Mouse (Mus musculus) kidney, adult 2 months (tissue): ENCODE data around the gene March1. TPM values are rescaled to one million over a fixed set of nuclear protein-coding genes. Genes with fewer than 3 reads are reported as not detected.
A peak's percentile ranks its signal among the peaks of the same experiment; 100 is the strongest.

Experiments
- DNase-seq: peaks from one replicate; pipeline ENCODE4 v3.0.0; 2021
- H3K27ac ChIP-seq: fragments of 200-500 bp; 2 replicates; pipeline ENCODE4 v1.5.1; 2012; ENCODE audit warnings: low read depth, low read length, control low read depth, inconsistent platforms; ENCODE audit not compliant: insufficient read depth
- H3K27me3 ChIP-seq: fragments of 200-500 bp; replicated peaks from 2 replicates; pipeline ENCODE4 v1.6.1; 2012; ENCODE audit warnings: mild to moderate bottlenecking, moderate library complexity, low read length, inconsistent platforms; ENCODE audit not compliant: control insufficient read depth, insufficient read depth
- H3K36me3 ChIP-seq: fragments of 200-500 bp; 2 replicates; pipeline ENCODE4 v1.6.1; 2012; ENCODE audit warnings: mild to moderate bottlenecking, moderate library complexity, low read length, inconsistent platforms; ENCODE audit not compliant: control insufficient read depth, insufficient read depth
- H3K4me1 ChIP-seq: fragments of 200-500 bp; 2 replicates; pipeline ENCODE4 v1.6.1; 2011; ENCODE audit warnings: low read length; ENCODE audit not compliant: control insufficient read depth, insufficient read depth
- H3K4me3 ChIP-seq: fragments of 200-500 bp; 2 replicates; pipeline ENCODE4 v1.5.1; 2011; ENCODE audit warnings: mild to moderate bottlenecking, low read depth, low read length, control low read depth; ENCODE audit not compliant: insufficient read depth
- CTCF ChIP-seq: fragments of 200-500 bp; conservative IDR thresholded peaks from 2 replicates; pipeline ENCODE4 v1.5.1; 2011; ENCODE audit warnings: low read depth, mild to moderate bottlenecking, control low read depth, low read length, moderate library complexity, mixed read lengths; ENCODE audit not compliant: insufficient read depth, insufficient read length
- POLR2A ChIP-seq: fragments of 200-500 bp; IDR thresholded peaks from one replicate; pipeline ENCODE4 v1.6.1; 2011; ENCODE audit warnings: low read depth, low read length, control low read depth
- WGBS: fragments of 180-500 bp; shearing (Covaris S2); methylation state at CpG from one replicate; pipeline ENCODE4 v1.1.7; 2018; 5-methylcytosine and 5-hydroxymethylcytosine counted together
- polyA plus RNA-seq: library from polyadenylated mRNA; depleted of rRNA; stranded (reverse); fragments of >200 nt; gene quantifications from 2 replicates; pipeline ENCODE4 v1.2.3, GENCODE M21; 2012

The March1 gene
- polyA plus RNA-seq, 1 experiment: 1.6 TPM

- Histone ChIP-seq H3K27me3 (no peaks in the 10 kb centered on the region), H3K36me3 (no peaks in the 10 kb centered on the region), H3K4me1 (no peaks in the 10 kb centered on the region), H3K27ac (no peak overlapping the region), H3K4me3 (no peak overlapping the region)
- 68% methylated on average over 5 of the region's 5 CpGs for WGBS
- DNase-seq: no peak
- no peak for TF ChIP-seq CTCF
- no peak for TF ChIP-seq POLR2A
Observed at GRCm38 (mm10) chr8:66362882-66363801, 745.4 kb downstream of the March1 start.

GRCm38 (mm10) chr8:66383694-66384373 is 766.1 kb downstream of the March1 start:
- TF ChIP-seq CTCF: no peak
- no peak for TF ChIP-seq POLR2A
- Histone ChIP-seq H3K4me3 (no peak overlapping the region), H3K36me3 (no peaks in the 10 kb centered on the region; the same call in 1 of the 2 replicates), H3K4me1 (no peaks in the 10 kb centered on the region), H3K27ac (no peak overlapping the region), H3K27me3 (no peaks in the 10 kb centered on the region)
- 78% methylated on average over 4 of the region's 4 CpGs for WGBS
- no peak for DNase-seq

GRCm38 (mm10) chr8:66386008-66386407 is 768.3 kb downstream of the March1 start:
- H3K27me3 ChIP-seq: no peaks in the 10 kb centered on the region
- no peaks in the 10 kb centered on the region for H3K4me1 ChIP-seq
- no peak overlapping the region for H3K4me3 ChIP-seq
- H3K27ac ChIP-seq: no peak overlapping the region
- TF ChIP-seq CTCF: no peak
- TF ChIP-seq POLR2A: no peak
- DNase-seq: no peak
- H3K36me3 ChIP-seq: no peaks in the 10 kb centered on the region; the same call in 1 of the 2 replicates

- Histone ChIP-seq H3K4me3 (no peak overlapping the region), H3K4me1 (no peaks in the 10 kb centered on the region), H3K27me3 (no peaks in the 10 kb centered on the region), H3K36me3 (no peaks in the 10 kb centered on the region; the same call in 1 of the 2 replicates), H3K27ac (no peak overlapping the region)
- 58% methylated on average over 2 of the region's 2 CpGs for WGBS
- peak; percentile 18 for DNase-seq
- no peak for TF ChIP-seq CTCF
- no peak for TF ChIP-seq POLR2A
Observed at GRCm38 (mm10) chr8:66388693-66389092, 771.0 kb downstream of the March1 start.

GRCm38 (mm10) chr8:66391554-66391953 is 773.9 kb downstream of the March1 start:
- Histone ChIP-seq H3K27ac (no peak overlapping the region), H3K4me3 (no peak overlapping the region), H3K27me3 (no peaks in the 10 kb centered on the region), H3K36me3 (no peaks in the 10 kb centered on the region; the same call in 1 of the 2 replicates), H3K4me1 (no peaks in the 10 kb centered on the region)
- DNase-seq: peak; percentile 21
- no peak for TF ChIP-seq POLR2A
- no peak for TF ChIP-seq CTCF
- 82% methylated on average over 5 of the region's 5 CpGs for WGBS

- Histone ChIP-seq H3K4me3 (no peak overlapping the region), H3K27me3 (no peaks in the 10 kb centered on the region), H3K27ac (no peak overlapping the region), H3K36me3 (no peaks in the 10 kb centered on the region), H3K4me1 (no peaks in the 10 kb centered on the region)
- TF ChIP-seq POLR2A: no peak
- TF ChIP-seq CTCF: no peak
- no peak for DNase-seq
Observed at GRCm38 (mm10) chr8:66392900-66393299, 775.2 kb downstream of the March1 start.

DNA sequence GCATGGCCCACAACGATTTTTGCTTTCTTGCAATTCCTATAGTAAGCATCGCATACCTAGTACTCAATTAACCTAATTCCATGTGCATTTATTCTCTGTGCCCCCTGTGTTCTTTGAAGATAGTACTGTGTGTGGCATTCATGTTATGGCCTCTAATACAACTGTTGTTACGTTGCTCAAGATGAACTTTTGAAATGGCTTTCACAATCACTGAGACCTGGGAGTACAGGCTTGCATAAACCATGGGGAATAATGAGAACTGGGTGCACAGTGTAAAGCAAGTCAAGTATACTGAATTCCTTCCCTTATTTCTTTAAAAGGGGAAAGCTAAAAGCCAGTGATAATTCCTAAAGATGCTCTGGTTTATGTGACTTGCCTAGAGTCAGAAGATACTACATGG is 776.4 kb downstream of the March1 start:
- no peak for DNase-seq
- no peaks in the 10 kb centered on the region for H3K27me3 ChIP-seq
- no peak overlapping the region for H3K4me3 ChIP-seq
- 71% methylated on average over 3 of the region's 3 CpGs for WGBS
- no peak for TF ChIP-seq POLR2A
- TF ChIP-seq CTCF: no peak
- no peak overlapping the region for H3K27ac ChIP-seq
- no peaks in the 10 kb centered on the region for H3K36me3 ChIP-seq
- H3K4me1 ChIP-seq: no peaks in the 10 kb centered on the region
